Mouse (Mus musculus) liver, adult 2 months (tissue): ENCODE measurements at regions not wholly inside any gene's neighbourhood (a gene's known extent, or its start where the extent isn't known, plus 50 kb on each side); places are given as distances from the start of the nearest gene placed in this dataset.

Experiments used
- DNase-seq: peaks from one replicate; pipeline ENCODE4 v3.0.0-alpha.2; 2011; ENCODE audit warnings: low read depth, low spot score; ENCODE audit errors: extremely low read depth
- H3K27ac ChIP-seq: fragments of 200-500 bp; replicated peaks from 2 replicates; pipeline ENCODE4 v1.5.1; 2012; ENCODE audit warnings: low read depth, mild to moderate bottlenecking, control low read depth, inconsistent platforms, low read length; ENCODE audit not compliant: insufficient read depth
- H3K27me3 ChIP-seq: fragments of 200-500 bp; 2 replicates; pipeline ENCODE4 v1.6.1; 2012; ENCODE audit warnings: mild to moderate bottlenecking, moderate library complexity, low read length, inconsistent platforms; ENCODE audit not compliant: control insufficient read depth, insufficient read depth
- H3K36me3 ChIP-seq: fragments of 200-500 bp; 2 replicates; pipeline ENCODE4 v1.6.1; 2012; ENCODE audit warnings: low read length, inconsistent platforms; ENCODE audit not compliant: control insufficient read depth, insufficient read depth
- H3K4me1 ChIP-seq: fragments of 200-500 bp; 2 replicates; pipeline ENCODE4 v1.6.1; 2011; ENCODE audit warnings: low read length; ENCODE audit not compliant: control insufficient read depth, insufficient read depth
- H3K4me3 ChIP-seq: fragments of 200-500 bp; 2 replicates; pipeline ENCODE4 v1.5.1; 2011; ENCODE audit warnings: low read depth, mild to moderate bottlenecking, control low read depth, low read length, moderate library complexity; ENCODE audit not compliant: insufficient read depth
- H3K79me2 ChIP-seq: fragments of 200-500 bp; 2 replicates; pipeline ENCODE4 v1.6.1; 2012; ENCODE audit warnings: inconsistent platforms, mild to moderate bottlenecking, low read length, moderate library complexity; ENCODE audit not compliant: control insufficient read depth, insufficient read depth
- H3K9ac ChIP-seq: fragments of 200-500 bp; 2 replicates; pipeline ENCODE4 v1.6.1; 2012; ENCODE audit warnings: low read depth, mild to moderate bottlenecking, control low read depth, inconsistent platforms, low read length
- CTCF ChIP-seq: fragments of 200-500 bp; IDR thresholded peaks from 2 replicates; pipeline ENCODE4 v1.5.1; 2011; ENCODE audit warnings: low read depth, low read length, control low read depth
- POLR2A ChIP-seq: fragments of 200-500 bp; IDR thresholded peaks from 2 replicates; pipeline ENCODE4 v1.6.1; 2011; ENCODE audit warnings: low read length, control low read depth; ENCODE audit not compliant: insufficient read depth; ENCODE audit errors: extremely low read depth
- WGBS: fragments of 180-500 bp; shearing (Covaris S2); methylation state at CpG from one replicate; pipeline ENCODE4 v1.1.7; 2018; 5-methylcytosine and 5-hydroxymethylcytosine counted together

DNA sequence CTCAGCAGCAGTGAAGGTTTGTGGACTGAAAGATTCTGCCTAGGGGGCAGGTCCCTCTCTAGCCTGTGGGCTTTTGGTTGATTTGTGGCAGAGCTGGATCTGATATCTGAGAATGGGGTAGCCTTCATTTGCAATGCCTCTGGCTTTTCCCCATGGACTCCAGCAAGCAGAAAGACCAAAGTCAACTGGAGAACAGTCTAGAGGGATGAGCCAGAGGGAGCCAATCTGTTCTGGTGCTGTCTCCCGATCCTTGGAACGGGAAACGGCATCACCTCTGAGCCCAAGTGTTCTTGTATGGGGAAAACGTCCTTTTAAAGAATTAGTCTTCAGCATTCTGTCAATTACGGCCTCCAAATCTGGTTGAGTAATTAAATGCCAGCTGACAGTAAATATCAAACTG is 80.0 kb downstream of the Spata19 start:
- no peak for TF ChIP-seq POLR2A
- TF ChIP-seq CTCF = no peak
- no peak for DNase-seq
- 81% methylated on average over 5 of the region's 5 CpGs for WGBS

GRCm38 (mm10) chr9:27477079-27477687 is 80.6 kb downstream of the Spata19 start:
- TF ChIP-seq CTCF = no peak
- no peak for TF ChIP-seq POLR2A
- Histone ChIP-seq H3K27ac (no peak overlapping the region), H3K9ac (no peak overlapping the region), H3K27me3 (no peaks in the 10 kb centered on the region), H3K36me3 (no peaks in the 10 kb centered on the region), H3K79me2 (no peaks in the 10 kb centered on the region), H3K4me3 (no peak overlapping the region), H3K4me1 (no peaks in the 10 kb centered on the region)
- no peak for DNase-seq
- 69% methylated on average over 4 of the region's 4 CpGs for WGBS

More for the DNA sequence above, 80.0 kb downstream of the Spata19 start:
- H3K27me3 ChIP-seq = no peaks in the 10 kb centered on the region
- H3K27ac ChIP-seq = no peak overlapping the region
- no peaks in the 10 kb centered on the region for H3K36me3 ChIP-seq
- no peak overlapping the region for H3K4me3 ChIP-seq
- no peak overlapping the region for H3K9ac ChIP-seq
- no peaks in the 10 kb centered on the region for H3K79me2 ChIP-seq
- H3K4me1 ChIP-seq = no peaks in the 10 kb centered on the region

DNA sequence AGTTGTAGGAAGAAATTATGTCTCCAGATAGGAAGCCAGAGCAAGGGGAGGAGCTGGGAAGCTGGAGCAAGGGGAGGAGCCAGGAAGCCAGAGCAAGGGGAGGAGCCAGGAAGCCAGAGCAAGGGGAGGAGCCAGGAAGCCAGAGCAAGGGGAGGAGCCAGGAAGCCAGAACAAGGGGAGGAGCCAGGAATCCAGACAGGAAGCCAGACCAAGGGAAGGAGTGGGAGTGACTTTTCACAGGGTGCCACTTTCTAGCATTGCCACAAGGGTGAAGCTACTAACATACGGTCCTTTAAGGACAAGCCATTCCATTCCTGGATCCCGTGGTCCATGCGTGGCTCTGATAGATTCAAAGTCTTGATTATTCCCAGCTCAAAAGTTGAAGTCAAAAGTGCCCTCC is 81.7 kb downstream of the Spata19 start:
- Histone ChIP-seq H3K79me2 (no peaks in the 10 kb centered on the region), H3K36me3 (no peaks in the 10 kb centered on the region), H3K9ac (no peak overlapping the region), H3K4me1 (no peaks in the 10 kb centered on the region), H3K27ac (no peak overlapping the region), H3K4me3 (no peak overlapping the region), H3K27me3 (no peaks in the 10 kb centered on the region)
- 96% methylated on average over 3 of the region's 3 CpGs for WGBS
- no peak for TF ChIP-seq POLR2A
- TF ChIP-seq CTCF = no peak
- no peak for DNase-seq

DNA sequence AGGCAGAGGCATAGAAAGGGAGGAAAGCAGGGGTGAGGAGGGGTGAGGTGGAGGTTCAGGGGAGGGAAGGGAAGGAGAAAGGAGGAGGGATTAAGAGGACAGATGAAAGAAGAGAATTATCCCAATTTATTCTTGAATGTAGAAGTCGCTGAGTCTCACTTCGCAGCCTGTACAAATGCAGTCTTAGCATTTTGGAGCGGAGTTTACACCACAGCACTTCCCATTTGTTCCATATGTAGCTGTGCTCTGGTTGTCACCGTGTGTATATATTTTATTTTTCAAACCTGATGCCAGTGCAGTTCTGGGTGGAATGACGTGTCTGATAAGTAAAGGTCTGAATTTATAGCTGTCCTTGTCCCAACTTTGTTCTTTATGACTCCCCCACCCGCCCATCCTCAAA is 105.2 kb downstream of the Spata19 start:
- TF ChIP-seq POLR2A (no peak), CTCF (no peak)
- Histone ChIP-seq H3K27me3 (no peaks in the 10 kb centered on the region), H3K27ac (no peak overlapping the region), H3K9ac (no peak overlapping the region), H3K36me3 (no peaks in the 10 kb centered on the region), H3K4me1 (no peaks in the 10 kb centered on the region), H3K4me3 (no peak overlapping the region), H3K79me2 (no peaks in the 10 kb centered on the region)
- WGBS = 70% methylated on average over 6 of the region's 6 CpGs
- DNase-seq = no peak

DNA sequence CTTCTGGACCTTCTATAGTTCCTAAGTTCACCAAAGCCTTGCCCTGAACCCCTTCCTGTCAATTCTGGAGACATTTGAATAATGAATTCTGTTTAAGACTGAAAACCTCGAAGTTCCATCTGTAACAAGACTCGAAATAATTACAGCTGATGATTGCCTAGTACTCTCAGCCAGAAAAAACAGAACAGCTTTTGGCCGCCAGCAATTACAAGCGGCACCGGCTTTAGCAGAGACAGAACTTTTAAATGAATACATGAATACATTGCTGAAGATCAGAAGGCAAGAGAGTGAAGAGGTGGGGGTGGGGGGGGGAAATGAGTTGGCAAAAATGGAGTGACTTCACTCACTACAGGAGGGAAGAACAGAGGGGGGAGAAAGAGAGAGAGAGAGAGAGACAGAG is 112.6 kb downstream of the Spata19 start:
- Histone ChIP-seq H3K79me2 (no peaks in the 10 kb centered on the region), H3K9ac (no peak overlapping the region), H3K27me3 (no peaks in the 10 kb centered on the region), H3K36me3 (no peaks in the 10 kb centered on the region), H3K4me1 (no peaks in the 10 kb centered on the region), H3K27ac (no peak overlapping the region), H3K4me3 (no peak overlapping the region)
- 78% methylated on average over 5 of the region's 5 CpGs for WGBS
- no peak for TF ChIP-seq POLR2A
- TF ChIP-seq CTCF = no peak
- no peak for DNase-seq

- no peaks in the 10 kb centered on the region for H3K79me2 ChIP-seq
- no peaks in the 10 kb centered on the region for H3K4me1 ChIP-seq
- no peak overlapping the region for H3K27ac ChIP-seq
- 88% methylated on average over 9 of the region's 9 CpGs for WGBS
- H3K4me3 ChIP-seq = no peak overlapping the region
- H3K27me3 ChIP-seq = no peaks in the 10 kb centered on the region
- TF ChIP-seq CTCF (no peak), POLR2A (no peak)
- DNase-seq = no peak
- no peaks in the 10 kb centered on the region for H3K36me3 ChIP-seq
- H3K9ac ChIP-seq = no peak overlapping the region
These were observed 113.1 kb downstream of the Spata19 start for GRCm38 (mm10) chr9:27509711-27510110.
